Mouse (Mus musculus) myocyte (in vitro differentiated cells): ENCODE results near the gene Erh. TPM values are rescaled to one million over a fixed set of nuclear protein-coding genes. Genes with fewer than 3 reads are reported as not detected.

Experiments
- H3K27me3 ChIP-seq: one replicate; pipeline ENCODE4 v1.6.1; 2011; ENCODE audit not compliant: control insufficient read depth, insufficient read depth, insufficient read length
- H3K36me3 ChIP-seq: one replicate; pipeline ENCODE4 v1.6.1; 2011; ENCODE audit not compliant: control insufficient read depth, insufficient read depth
- H3K4me2 ChIP-seq: one replicate; pipeline ENCODE4 v1.6.1; 2011; ENCODE audit warnings: low read depth, control low read depth
- H3K4me3 ChIP-seq: one replicate; pipeline ENCODE4 v1.5.1; 2011; ENCODE audit warnings: mild to moderate bottlenecking, control low read depth, moderate library complexity
- H3K79me2 ChIP-seq: one replicate; pipeline ENCODE4 v1.6.1; 2011; ENCODE audit not compliant: control insufficient read depth, insufficient read depth
- H3ac ChIP-seq: one replicate; pipeline ENCODE4 v1.6.1; 2011; ENCODE audit not compliant: control insufficient read depth, insufficient read length
- CEBPB ChIP-seq: IDR thresholded peaks from 2 replicates; pipeline ENCODE4 v1.6.1; 2011; ENCODE audit warnings: mild to moderate bottlenecking, moderate library complexity; ENCODE audit not compliant: poor library complexity, insufficient read depth, severe bottlenecking
- E2F4 ChIP-seq: IDR thresholded peaks from one replicate; pipeline ENCODE4 v1.6.1; 2011; ENCODE audit warnings: mild to moderate bottlenecking, control low read depth, moderate library complexity; ENCODE audit not compliant: insufficient read depth
- MAX ChIP-seq: IDR thresholded peaks from one replicate; pipeline ENCODE4 v1.6.1; 2011; ENCODE audit warnings: low read depth, mild to moderate bottlenecking, control low read depth
- MYOD1 ChIP-seq, 3 experiments: IDR thresholded peaks; one replicate each; pipeline ENCODE4 v1.6.1; 2011; ENCODE audit warnings: control low read depth in 2 of 3, low read depth in 2 of 3, mild to moderate bottlenecking in 2 of 3, moderate library complexity in 1 of 3; ENCODE audit not compliant: insufficient read length in 2 of 3, control insufficient read depth in 1 of 3
- MYOG ChIP-seq, 3 experiments: IDR thresholded peaks; one replicate each; pipeline ENCODE4 v1.6.1; 2011; ENCODE audit warnings: control low read depth in 2 of 3, low read depth in 2 of 3, mild to moderate bottlenecking in 2 of 3; ENCODE audit not compliant: insufficient read length in 2 of 3, control insufficient read depth in 1 of 3, insufficient read depth in 1 of 3
- POLR2A ChIP-seq: IDR thresholded peaks from one replicate; pipeline ENCODE4 v1.6.1; 2011; ENCODE audit warnings: low read depth, mild to moderate bottlenecking, control low read depth, moderate library complexity; ENCODE audit not compliant: insufficient read length
- POLR2AphosphoS2 ChIP-seq: IDR thresholded peaks from one replicate; pipeline ENCODE4 v1.6.1; 2011; ENCODE audit warnings: low read depth, control low read depth; ENCODE audit not compliant: insufficient read length
- REST ChIP-seq: IDR thresholded peaks from one replicate; pipeline ENCODE4 v1.6.1; 2011; ENCODE audit warnings: mild to moderate bottlenecking, control low read depth, moderate library complexity; ENCODE audit not compliant: insufficient read depth, insufficient read length
- SRF ChIP-seq: IDR thresholded peaks from one replicate; pipeline ENCODE4 v1.6.1; 2011; ENCODE audit warnings: low read depth; ENCODE audit not compliant: control insufficient read depth, insufficient read length
- TCF12 ChIP-seq: IDR thresholded peaks from one replicate; pipeline ENCODE4 v1.6.1; 2011; ENCODE audit warnings: mild to moderate bottlenecking, control low read depth; ENCODE audit not compliant: poor library complexity, insufficient read depth, severe bottlenecking
- TCF3 ChIP-seq: IDR thresholded peaks from one replicate; pipeline ENCODE4 v1.6.1; 2011; ENCODE audit warnings: low read depth, control low read depth; ENCODE audit not compliant: insufficient read length
- USF1 ChIP-seq: IDR thresholded peaks from one replicate; pipeline ENCODE4 v1.6.1; 2011; ENCODE audit warnings: low read depth, mild to moderate bottlenecking, control low read depth, moderate library complexity
- polyA plus RNA-seq: library from polyadenylated mRNA; unstranded; fragments of >200 nt; fragmentation: generic; extraction: Trizol; gene quantifications from one replicate; pipeline ENCODE4 v1.2.1, GENCODE M21; 2012; ENCODE audit warnings: missing spikeins

Erh gene
- polyA plus RNA-seq, 1 experiment, result 164 TPM

GRCm38 (mm10) chr12:80689696-80690095 is 45.6 kb upstream of the Erh start:
- H3K4me2 ChIP-seq, result no peak overlapping the region
- TF ChIP-seq POLR2AphosphoS2, result no peak
- no peak for TF ChIP-seq E2F4
- TF ChIP-seq MYOG (IDR thresholded peaks at IDR 0.05; ENCODE audit: control insufficient read depth in 1 of 3, insufficient read depth in 1 of 3, insufficient read length in 2 of 3, low read depth in 2 of 3), result no peak
- TF ChIP-seq USF1, result no peak
- no peak for TF ChIP-seq MAX
- TF ChIP-seq TCF3, result no peak
- TF ChIP-seq REST, result no peak
- no peak for TF ChIP-seq CEBPB
- TF ChIP-seq SRF, result no peak
- TF ChIP-seq MYOD1 (IDR thresholded peaks at IDR 0.05; ENCODE audit: control insufficient read depth in 1 of 3, insufficient read length in 2 of 3, low read depth in 2 of 3), result no peak
- no peak for TF ChIP-seq TCF12
- no peak for TF ChIP-seq POLR2A
- no peaks in the 10 kb centered on the region for H3K36me3 ChIP-seq
- no peak overlapping the region for H3K4me3 ChIP-seq
- H3ac ChIP-seq, result no peak overlapping the region
- peaks cover 28% of the 10 kb centered on the region for H3K27me3 ChIP-seq
- no peaks in the 10 kb centered on the region for H3K79me2 ChIP-seq

GRCm38 (mm10) chr12:80687788-80688211 is 43.7 kb upstream of the Erh start:
- H3K4me2 ChIP-seq, result no peak overlapping the region
- H3K27me3 ChIP-seq, result peaks cover 11% of the 10 kb centered on the region
- H3K4me3 ChIP-seq, result no peak overlapping the region
- TF ChIP-seq SRF, result no peak
- no peak for TF ChIP-seq MYOD1 (IDR thresholded peaks at IDR 0.05; ENCODE audit: control insufficient read depth in 1 of 3, insufficient read length in 2 of 3, low read depth in 2 of 3)
- no peak for TF ChIP-seq MYOG (IDR thresholded peaks at IDR 0.05; ENCODE audit: control insufficient read depth in 1 of 3, insufficient read depth in 1 of 3, insufficient read length in 2 of 3, low read depth in 2 of 3)
- no peak for TF ChIP-seq MAX
- TF ChIP-seq CEBPB, result no peak
- TF ChIP-seq REST, result no peak
- no peak for TF ChIP-seq TCF12
- TF ChIP-seq POLR2A, result no peak
- TF ChIP-seq POLR2AphosphoS2, result no peak
- TF ChIP-seq USF1, result no peak
- no peak for TF ChIP-seq E2F4
- TF ChIP-seq TCF3, result no peak
- no peak overlapping the region for H3ac ChIP-seq
- H3K36me3 ChIP-seq, result no peaks in the 10 kb centered on the region
- H3K79me2 ChIP-seq, result no peaks in the 10 kb centered on the region

- H3K27me3 ChIP-seq, result no peaks in the 10 kb centered on the region
- H3ac ChIP-seq, result no peak overlapping the region
- no peaks in the 10 kb centered on the region for H3K36me3 ChIP-seq
- H3K79me2 ChIP-seq, result no peaks in the 10 kb centered on the region
- no peak overlapping the region for H3K4me2 ChIP-seq
- H3K4me3 ChIP-seq, result no peak overlapping the region
- TF ChIP-seq E2F4 (no peak), CEBPB (no peak), REST (no peak), MAX (no peak), TCF12 (no peak), TCF3 (no peak), POLR2A (no peak)
These were observed 40.2 kb upstream of the Erh start for GRCm38 (mm10) chr12:80684316-80684715.

- no peak overlapping the region for H3K4me3 ChIP-seq
- H3K4me2 ChIP-seq, result no peak overlapping the region
- TF ChIP-seq TCF12 (no peak), REST (no peak), POLR2AphosphoS2 (no peak), MYOD1 (IDR thresholded peaks at IDR 0.05; ENCODE audit: control insufficient read depth in 1 of 3, insufficient read length in 2 of 3, low read depth in 2 of 3) (no peak), SRF (no peak), MAX (no peak)
- H3ac ChIP-seq, result no peak overlapping the region
- no peaks in the 10 kb centered on the region for H3K27me3 ChIP-seq
- H3K36me3 ChIP-seq, result no peaks in the 10 kb centered on the region
- no peaks in the 10 kb centered on the region for H3K79me2 ChIP-seq
These were observed 39.4 kb upstream of the Erh start for GRCm38 (mm10) chr12:80683554-80683953.

GRCm38 (mm10) chr12:80681340-80681739 is 37.2 kb upstream of the Erh start:
- Histone ChIP-seq H3K27me3 (no peaks in the 10 kb centered on the region), H3ac (no peak overlapping the region), H3K4me2 (no peak overlapping the region), H3K36me3 (no peaks in the 10 kb centered on the region), H3K4me3 (no peak overlapping the region), H3K79me2 (no peaks in the 10 kb centered on the region)
- no peak for TF ChIP-seq CEBPB

- TF ChIP-seq USF1 (no peak), MYOD1 (IDR thresholded peaks at IDR 0.05; ENCODE audit: control insufficient read depth in 1 of 3, insufficient read length in 2 of 3, low read depth in 2 of 3) (no peak), CEBPB (no peak), SRF (no peak), TCF12 (no peak), MAX (no peak), POLR2A (no peak), MYOG (IDR thresholded peaks at IDR 0.05; ENCODE audit: control insufficient read depth in 1 of 3, insufficient read depth in 1 of 3, insufficient read length in 2 of 3, low read depth in 2 of 3) (no peak), REST (no peak), E2F4 (no peak), TCF3 (no peak), POLR2AphosphoS2 (no peak)
- H3K79me2 ChIP-seq, result no peaks in the 10 kb centered on the region
- H3K4me2 ChIP-seq, result no peak overlapping the region
- no peak overlapping the region for H3ac ChIP-seq
- H3K4me3 ChIP-seq, result no peak overlapping the region
- peaks cover 30% of the 10 kb centered on the region for H3K36me3 ChIP-seq
- H3K27me3 ChIP-seq, result no peaks in the 10 kb centered on the region
These were observed 29.0 kb upstream of the Erh start for GRCm38 (mm10) chr12:80673170-80673569.
